Mouse (Mus musculus) lung, adult 10 weeks (tissue): Measurements from ENCODE around the gene Deaf1. TPM values are rescaled to one million over a fixed set of nuclear protein-coding genes. Genes with fewer than 3 reads are reported as not detected.

Experiments used
- polyA plus RNA-seq: library from polyadenylated mRNA; stranded (reverse); fragments of 350-450 nt; fragmentation: Illumina TruSeq; extraction: RNeasy Lipid Tissue Mini Kit (QIAGEN cat#74804); gene quantifications from one replicate; pipeline ENCODE4 v1.2.3, GENCODE M21; 2014; ENCODE audit warnings: low read depth, low replicate concordance; ENCODE audit not compliant: insufficient read depth

Deaf1 gene
- polyA plus RNA-seq: 20.4 TPM

GRCm38 (mm10) chr7:141327469-141328372 lies at the start of gene Deaf1, which contains the start of gene Tmem80:
Deaf1 (minus strand) TSS chr7:141327690.
Tmem80 (plus strand) TSS chr7:141327739.

GRCm38 (mm10) chr7:141338576-141339131 lies 11.2 kb upstream of the Deaf1 start, which contains the start of gene Eps8l2:
Eps8l2 (plus strand) TSS chr7:141338880.

GRCm38 (mm10) chr7:141291921-141292582 lies 35.4 kb downstream of the Deaf1 start, which contains the start of gene Drd4:
Drd4 (plus strand) TSS chr7:141292006.

GRCm38 (mm10) chr7:141278766-141279590 lies 48.5 kb downstream of the Deaf1 start, which contains the start of gene Sct:
Sct (minus strand) TSS chr7:141279133.

GRCm38 (mm10) chr7:141276546-141276945 lies 50.9 kb downstream of the Deaf1 start, which contains the start of gene Cdhr5:
Cdhr5 (minus strand) TSS chr7:141276786.

GRCm38 (mm10) chr7:141265739-141266561 lies 61.5 kb downstream of the Deaf1 start, which contains the start of gene Irf7:
Irf7 (minus strand) TSS chr7:141266481.

Other genes starting within 250 kb of the Deaf1 start
- 12.5 TPM for gene Pkp3, start 249.5 kb downstream of the Deaf1 start, polyA plus RNA-seq
- gene Sigirr, start 227.1 kb downstream of the Deaf1 start, polyA plus RNA-seq: 23.1 TPM
- gene Ano9, start 209.9 kb downstream of the Deaf1 start, polyA plus RNA-seq: 1.0 TPM
- gene Ptdss2, start 205.3 kb downstream of the Deaf1 start, polyA plus RNA-seq: 14.6 TPM
- 139 TPM for gene Rnh1, start 154.8 kb downstream of the Deaf1 start, polyA plus RNA-seq
- 93.0 TPM for gene Hras, start 133.7 kb downstream of the Deaf1 start, polyA plus RNA-seq
- 7.3 TPM for gene Lrrc56, start 133.5 kb downstream of the Deaf1 start, polyA plus RNA-seq
- gene Lmntd2, start 113.6 kb downstream of the Deaf1 start, polyA plus RNA-seq: 1.0 TPM
- 55.1 TPM for gene Rassf7, start 111.8 kb downstream of the Deaf1 start, polyA plus RNA-seq
- gene Phrf1, start 98.9 kb downstream of the Deaf1 start, polyA plus RNA-seq: 26.6 TPM
- gene Irf7, start 61.2 kb downstream of the Deaf1 start, polyA plus RNA-seq: 21.8 TPM
- gene Cdhr5, start 50.9 kb downstream of the Deaf1 start, polyA plus RNA-seq: 0.23 TPM
- gene Sct, start 48.6 kb downstream of the Deaf1 start, polyA plus RNA-seq: not detected
- gene Drd4, start 35.7 kb downstream of the Deaf1 start, polyA plus RNA-seq: not detected
- gene Tmem80, start within 50 bp of the Deaf1 start, polyA plus RNA-seq: 25.4 TPM
- 30.4 TPM for gene Eps8l2, start 11.2 kb upstream of the Deaf1 start, polyA plus RNA-seq
- 203 TPM for gene Taldo1, start 64.5 kb upstream of the Deaf1 start, polyA plus RNA-seq
- 24.6 TPM for gene Gatd1, start 86.4 kb upstream of the Deaf1 start, polyA plus RNA-seq
- gene Cend1, start 101.8 kb upstream of the Deaf1 start, polyA plus RNA-seq: 0.50 TPM
- gene Slc25a22, start 110.2 kb upstream of the Deaf1 start, polyA plus RNA-seq: 12.9 TPM
- 0.81 TPM for gene Pidd1, start 116.3 kb upstream of the Deaf1 start, polyA plus RNA-seq
- 1,656 TPM for gene Rplp2, start 119.7 kb upstream of the Deaf1 start, polyA plus RNA-seq
- gene Pnpla2, start 127.5 kb upstream of the Deaf1 start, polyA plus RNA-seq: 109 TPM
- gene Cracr2b, start 133.4 kb upstream of the Deaf1 start, polyA plus RNA-seq: 126 TPM
- gene Cd151, start 139.7 kb upstream of the Deaf1 start, polyA plus RNA-seq: 213 TPM
- 44.0 TPM for gene Polr2l, start 147.4 kb upstream of the Deaf1 start, polyA plus RNA-seq
- 42.4 TPM for gene Tspan4, start 147.6 kb upstream of the Deaf1 start, polyA plus RNA-seq
- gene Chid1, start 212.2 kb upstream of the Deaf1 start, polyA plus RNA-seq: 17.6 TPM
- 28.1 TPM for gene Ap2a2, start 234.5 kb upstream of the Deaf1 start, polyA plus RNA-seq